Mouse (Mus musculus): ENCODE measurements around the gene Slc22a28.
A peak's percentile ranks its signal among the peaks of the same experiment; 100 is the strongest.
"Not testable (repeated sequence)": the region's sequence is repeated elsewhere in the genome, so short reads cannot be mapped to it uniquely, and the experiment has no call there.

The Slc22a28 gene

DNA sequence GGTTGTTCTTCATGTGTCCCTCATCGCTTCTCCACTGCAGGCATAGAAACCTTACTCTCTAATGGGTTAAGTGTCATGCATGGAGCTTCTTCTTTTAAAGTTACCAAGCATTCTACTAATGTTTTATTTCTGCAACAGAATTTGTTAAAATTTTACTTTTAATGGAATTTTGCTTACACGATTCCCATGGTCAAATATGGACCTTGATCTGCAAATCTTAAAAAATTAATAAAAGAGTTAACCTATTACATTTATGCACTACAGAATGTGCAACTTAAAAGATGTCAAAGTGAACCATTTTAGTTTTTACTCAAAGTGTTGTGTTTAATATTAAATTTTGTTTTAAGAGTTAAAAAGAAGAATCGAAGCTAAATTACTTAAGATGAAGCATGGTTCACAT, at the start of gene Slc22a28:
Gene Slc22a28, minus strand, starts transcription at position 102 of the 400 bp plus-strand sequence.
- DNase-seq, result not testable (repeated sequence)

GRCm38 (mm10) chr19:8148787-8149523, 17.2 kb upstream of the Slc22a28 start:
- no peak for DNase-seq

DNA sequence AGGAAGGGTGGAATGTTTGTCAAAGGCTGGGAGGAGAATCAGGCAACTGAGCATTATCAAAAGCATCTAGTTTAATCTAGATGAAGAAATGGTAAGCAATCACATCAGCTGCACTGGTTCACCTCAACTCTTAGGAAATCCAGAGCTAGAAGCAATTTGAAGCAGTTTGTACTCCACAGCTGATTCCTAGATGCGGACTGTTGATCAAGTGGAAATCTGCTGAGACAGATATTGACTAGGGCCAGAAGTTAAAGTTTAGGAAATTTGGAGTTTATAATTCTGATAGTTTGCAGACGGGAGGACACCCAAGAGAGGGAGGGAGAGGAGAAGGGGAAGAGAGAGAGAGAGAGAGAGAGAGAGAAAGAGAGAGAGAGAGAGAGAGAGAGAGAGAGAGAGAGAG, 10.9 kb upstream of the Slc22a28 start:
- DNase-seq, result not testable (repeated sequence)

DNA sequence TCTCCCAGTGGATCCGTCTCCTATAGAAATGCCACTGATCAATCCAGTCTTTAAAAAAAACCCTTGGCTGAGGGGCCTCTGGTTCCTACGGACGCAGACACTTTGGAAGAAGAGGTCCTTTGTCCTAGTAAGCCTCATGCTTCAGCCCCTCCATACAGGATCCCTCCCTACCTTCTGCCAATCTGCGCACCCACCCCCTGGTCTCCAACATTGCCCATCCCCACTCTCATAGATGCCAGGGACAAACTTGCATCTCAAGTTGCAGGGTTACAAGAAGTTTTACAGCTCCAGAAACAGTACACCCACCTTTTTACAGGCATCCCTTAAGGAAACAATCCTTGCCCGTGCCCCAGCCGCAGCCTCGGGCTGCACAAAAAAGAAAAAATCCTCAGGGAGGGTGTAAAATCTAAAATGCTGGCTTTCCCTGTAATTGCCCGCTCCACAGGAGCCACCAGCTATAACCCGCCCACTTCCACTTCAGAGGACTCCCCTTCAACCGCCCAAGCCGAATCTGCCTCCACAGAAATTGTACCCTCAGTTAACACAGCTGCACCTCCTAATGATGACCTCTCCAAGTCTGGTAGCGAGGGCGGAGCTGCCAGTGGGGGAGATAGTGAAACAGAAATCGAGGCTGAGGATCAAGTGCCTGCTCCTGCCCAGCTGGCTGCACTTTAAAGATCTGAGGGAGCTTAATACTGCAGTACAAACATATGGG, 2.5 kb upstream of the Slc22a28 start:
- not testable (repeated sequence) for DNase-seq

DNA sequence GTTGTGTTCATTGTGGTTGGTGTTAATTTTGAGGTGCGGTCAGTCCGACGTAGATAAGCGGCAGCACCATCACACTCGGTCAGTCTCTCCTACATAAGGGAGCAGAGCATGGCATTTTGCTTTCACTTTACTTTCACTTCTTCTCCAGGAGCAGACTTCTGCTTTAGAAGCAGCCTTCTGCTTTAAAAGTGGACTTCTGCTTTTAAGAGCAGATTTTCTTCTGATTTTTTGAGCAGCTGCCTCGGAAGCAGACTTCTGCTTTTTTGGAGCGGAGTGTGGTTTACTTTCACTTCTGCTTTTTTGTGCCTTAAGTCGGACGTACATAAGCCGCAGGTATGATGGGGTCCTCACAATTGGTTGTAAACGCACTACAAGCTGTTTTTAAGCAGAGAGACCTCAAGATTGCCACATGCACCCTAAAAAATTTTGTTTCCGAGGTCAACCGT, 111.9 kb downstream of the Slc22a28 start:
- peak; percentile 81 to 86 for DNase-seq

GRCm38 (mm10) chr19:8019329-8019851, 112.4 kb downstream of the Slc22a28 start:
- peak; percentile 76 to 78 for DNase-seq

- DNase-seq, result peak; percentile 40 to 46
Observed at GRCm38 (mm10) chr19:8018535-8018934, 113.2 kb downstream of the Slc22a28 start.
